Comparison of ENCODE assay signal across 8 mouse cellular contexts in genomic region chr10:67538106-67538505, GRCm38 (mm10). TPM values are rescaled to one million over a fixed set of nuclear protein-coding genes. Genes with fewer than 3 reads are reported as not detected.
DNase-seq lines count a peak whose midpoint lies in the region; ATAC-seq and TF ChIP-seq lines count a peak whose summit lies in the region.

No protein-coding gene starts in this region.

- no peak overlapping the region for H3K27ac ChIP-seq in MEL (ENCODE audit: control insufficient read depth, low read depth, low read length)
- no peak overlapping the region for H3K27ac ChIP-seq in heart, embryonic 10.5 days
- no peak overlapping the region for H3K27ac ChIP-seq in limb, embryonic 12.5 days
- H3K27ac ChIP-seq in neural tube, embryonic 15.5 days (replicated peaks), result no peak overlapping the region

- peaks cover 0 to 3% of the 10 kb centered on the region in 2 experiments; a peak in 1 of 4 replicates for H3K4me1 ChIP-seq in MEL (ENCODE audit: control insufficient read depth in 1 of 2, insufficient read depth in 2 of 2, low read length in 2 of 2)
- H3K4me1 ChIP-seq in heart, embryonic 10.5 days, result peaks cover 49% of the 10 kb centered on the region
- peaks cover 42% of the 10 kb centered on the region for H3K4me1 ChIP-seq in limb, embryonic 12.5 days (replicated peaks)
- H3K4me1 ChIP-seq in neural tube, embryonic 15.5 days, result peaks cover 49% of the 10 kb centered on the region

- TF ChIP-seq RAD21 in MEL (IDR thresholded peaks at IDR 0.05; ENCODE audit: low read depth, low read length), result no peak

- peak overlapping the region; percentile 60 to 80; a peak in 3 of 4 replicates for H3K4me3 ChIP-seq in MEL (ENCODE audit: control insufficient read depth in 1 of 2, insufficient read depth in 1 of 2, low read depth in 2 of 2, low read length in 2 of 2)
- peak overlapping the region; percentile 72 for H3K4me3 ChIP-seq in heart, embryonic 10.5 days
- H3K4me3 ChIP-seq in limb, embryonic 12.5 days (replicated peaks), result peak overlapping the region; percentile 51
- peak overlapping the region; percentile 56 for H3K4me3 ChIP-seq in neural tube, embryonic 15.5 days (replicated peaks)

- ATAC-seq in limb, embryonic 12.5 days (ENCODE audit: insufficient number of reproducible peaks, insufficient read depth, low FRiP score, low TSS enrichment, low read depth), result no peak
- no peak for ATAC-seq in neural tube, embryonic 15.5 days (ENCODE audit: low FRiP score)

- WGBS in heart, embryonic 10.5 days, result under 1% methylated on average over 19 of the region's 19 CpGs
- 0% methylated on average over 18 of the region's 19 CpGs for WGBS in limb, embryonic 12.5 days
- 2% methylated on average over 19 of the region's 19 CpGs for WGBS in neural tube, embryonic 15.5 days

- no peaks in the 10 kb centered on the region for H3K79me2 ChIP-seq in MEL (ENCODE audit: control insufficient read depth, insufficient read depth, low read length, poor library complexity)

- DNase-seq in kidney, adult 11 months, result peak; percentile 15
- no peak for DNase-seq in kidney, adult 8-10 months
- no peak for DNase-seq in MEL (ENCODE audit: low read depth, low spot score)
- no peak for DNase-seq in heart, embryonic 10.5 days (ENCODE audit: low spot score)
- no peak for DNase-seq in urinary bladder, postnatal 36 days (ENCODE audit: low spot score in 2 of 2)
- no peak for DNase-seq in frontal cortex, postnatal 25 days (ENCODE audit: low spot score in 2 of 2)

- TF ChIP-seq POLR2A in MEL (IDR thresholded peaks at IDR 0.05; ENCODE audit: control insufficient read depth in 1 of 2, insufficient read depth in 1 of 2, low read depth in 1 of 2, low read length in 2 of 2, poor library complexity in 1 of 2), result no peak

- no peak for TF ChIP-seq EP300 in MEL (IDR thresholded peaks at IDR 0.05; ENCODE audit: low read depth in 1 of 2, low read length in 2 of 2)

- TF ChIP-seq CTCF in MEL (IDR thresholded peaks at IDR 0.05 in 2 of 3, conservative IDR thresholded peaks at IDR 0.05 in 1 of 3; ENCODE audit: control insufficient read depth in 1 of 3, insufficient read depth in 1 of 3, low read depth in 2 of 3, low read length in 3 of 3, poor library complexity in 1 of 3, severe bottlenecking in 1 of 3), result no peak

- H3K9ac ChIP-seq in MEL (ENCODE audit: control insufficient read depth, low read depth, low read length, poor library complexity, severe bottlenecking), result no peak overlapping the region; the same call in 1 of the 2 replicates
- no peak overlapping the region for H3K9ac ChIP-seq in limb, embryonic 12.5 days (replicated peaks)
- H3K9ac ChIP-seq in neural tube, embryonic 15.5 days (replicated peaks), result no peak overlapping the region; the same call in 1 of the 2 replicates

- no peaks in the 10 kb centered on the region for H3K36me3 ChIP-seq in MEL (ENCODE audit: control insufficient read depth in 1 of 2, insufficient read depth in 2 of 2, low read length in 2 of 2)
- no peaks in the 10 kb centered on the region for H3K36me3 ChIP-seq in heart, embryonic 10.5 days
- H3K36me3 ChIP-seq in limb, embryonic 12.5 days, result no peaks in the 10 kb centered on the region
- H3K36me3 ChIP-seq in neural tube, embryonic 15.5 days, result no peaks in the 10 kb centered on the region

- peak overlapping the region; percentile 99 for H3K4me2 ChIP-seq in limb, embryonic 12.5 days
- peak overlapping the region; percentile 96 for H3K4me2 ChIP-seq in neural tube, embryonic 15.5 days

- H3K9me3 ChIP-seq in MEL (replicated peaks; ENCODE audit: insufficient read depth, low read length), result no peaks in the 10 kb centered on the region
- no peaks in the 10 kb centered on the region for H3K9me3 ChIP-seq in heart, embryonic 10.5 days
- no peaks in the 10 kb centered on the region for H3K9me3 ChIP-seq in limb, embryonic 12.5 days
- H3K9me3 ChIP-seq in neural tube, embryonic 15.5 days (replicated peaks), result no peaks in the 10 kb centered on the region

- H3K27me3 ChIP-seq in MEL (ENCODE audit: control insufficient read depth in 1 of 2, insufficient read depth in 2 of 2, low read length in 2 of 2), result no peaks in the 10 kb centered on the region
- H3K27me3 ChIP-seq in heart, embryonic 10.5 days (ENCODE audit: insufficient read depth, poor library complexity, severe bottlenecking), result peaks cover 84% of the 10 kb centered on the region
- H3K27me3 ChIP-seq in limb, embryonic 12.5 days, result peaks cover 88% of the 10 kb centered on the region
- peaks cover 91% of the 10 kb centered on the region for H3K27me3 ChIP-seq in neural tube, embryonic 15.5 days (replicated peaks)

TF ChIP-seq in MEL, 35 proteins besides CTCF, POLR2A, EP300 and RAD21:
- no peak for TF ChIP-seq JUND (IDR thresholded peaks at IDR 0.05; ENCODE audit: low read depth, low read length)
- TF ChIP-seq POLR2AphosphoS5 (IDR thresholded peaks at IDR 0.05; ENCODE audit: borderline replicate concordance, low read depth, low read length), result no peak
- TF ChIP-seq ETS1 (IDR thresholded peaks at IDR 0.05; ENCODE audit: low read depth, low read length), result no peak
- no peak for TF ChIP-seq KAT2A (conservative IDR thresholded peaks at IDR 0.05; ENCODE audit: low read depth, low read length)
- no peak for TF ChIP-seq TCF12 (IDR thresholded peaks at IDR 0.05; ENCODE audit: low read depth, low read length)

RNA-seq across cellular contexts. Expression of gene Egr2, which starts 2.8 kb away (rescaled TPM):
- 0.13 and 0.23 TPM in 2 replicates for total RNA-seq in MEL (2012; rRNA removed)
- under 1 TPM in 1 of 2 experiments, not detected in 1; 0.24 TPM for polyA plus RNA-seq in MEL (2012; ENCODE audit: insufficient read depth in 1 of 2, insufficient read length in 2 of 2, low read depth in 1 of 2, low replicate concordance in 2 of 2, missing spikeins in 1 of 2)
- 0.13 and 0.32 TPM in 2 replicates for polyA plus RNA-seq in heart, embryonic 10.5 days (2016; fragmentation: Nextera tagmentation; extraction: Ambion mirVana)
- 0.19 and 0.24 TPM in 2 replicates for polyA plus RNA-seq in limb, embryonic 12.5 days (2016; fragmentation: Nextera tagmentation; extraction: Ambion mirVana)
- polyA plus RNA-seq in neural tube, embryonic 15.5 days (2015; fragmentation: Nextera tagmentation; extraction: Ambion mirVana), result 1.1 and 1.4 TPM in 2 replicates

RNA-seq across cellular contexts. Expression of gene Ado, which starts 10.6 kb away (rescaled TPM):
- total RNA-seq in MEL (2012; rRNA removed), result 16.4 and 19.3 TPM in 2 replicates
- polyA plus RNA-seq in MEL (2012; ENCODE audit: insufficient read depth in 1 of 2, insufficient read length in 2 of 2, low read depth in 1 of 2, low replicate concordance in 2 of 2, missing spikeins in 1 of 2), result 10 to 100 TPM; 16.9 to 86.9 TPM
- 63.5 and 67.7 TPM in 2 replicates for polyA plus RNA-seq in heart, embryonic 10.5 days (2016; fragmentation: Nextera tagmentation; extraction: Ambion mirVana)
- polyA plus RNA-seq in limb, embryonic 12.5 days (2016; fragmentation: Nextera tagmentation; extraction: Ambion mirVana), result 80.9 and 81.4 TPM in 2 replicates
- 83.1 and 88.3 TPM in 2 replicates for polyA plus RNA-seq in neural tube, embryonic 15.5 days (2015; fragmentation: Nextera tagmentation; extraction: Ambion mirVana)
